Mouse (Mus musculus) kidney, adult 18-20 months (tissue): ENCODE results near the gene Vmn1r23.
"Not testable (repeated sequence)": the region's sequence is repeated elsewhere in the genome, so short reads cannot be mapped to it uniquely, and the experiment has no call there.

Source experiments
- DNase-seq: peaks from one replicate; pipeline ENCODE4 v3.0.0; 2021

Vmn1r23 gene

DNA sequence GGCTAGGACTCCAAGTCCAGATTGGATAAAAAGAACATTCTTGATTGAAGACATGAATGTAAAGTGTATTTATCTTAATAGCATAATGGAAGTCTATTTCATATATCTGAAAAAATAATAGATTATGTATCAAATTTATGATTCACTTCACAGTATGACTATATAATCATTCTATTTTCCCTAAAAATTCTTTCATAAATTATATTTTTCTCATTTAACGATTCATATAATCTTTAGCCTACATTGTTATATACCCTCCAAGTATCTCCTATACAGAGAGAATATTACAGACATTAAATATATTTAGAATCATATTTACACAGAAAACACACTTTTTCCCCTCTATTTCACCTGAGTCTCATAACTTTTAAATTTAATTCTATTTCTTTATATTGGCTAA, at the start of gene Vmn1r23:
Gene Vmn1r23, minus strand, starts transcription at position 101 of the 400 bp plus-strand sequence.
- no peak for DNase-seq

GRCm38 (mm10) chr6:57961403-57961802, 34.8 kb upstream of the Vmn1r23 start, which contains the start of gene Vmn1r24:
Gene Vmn1r24, minus strand, starts transcription at chr6:57961503.
- DNase-seq, result not testable (repeated sequence)

DNA sequence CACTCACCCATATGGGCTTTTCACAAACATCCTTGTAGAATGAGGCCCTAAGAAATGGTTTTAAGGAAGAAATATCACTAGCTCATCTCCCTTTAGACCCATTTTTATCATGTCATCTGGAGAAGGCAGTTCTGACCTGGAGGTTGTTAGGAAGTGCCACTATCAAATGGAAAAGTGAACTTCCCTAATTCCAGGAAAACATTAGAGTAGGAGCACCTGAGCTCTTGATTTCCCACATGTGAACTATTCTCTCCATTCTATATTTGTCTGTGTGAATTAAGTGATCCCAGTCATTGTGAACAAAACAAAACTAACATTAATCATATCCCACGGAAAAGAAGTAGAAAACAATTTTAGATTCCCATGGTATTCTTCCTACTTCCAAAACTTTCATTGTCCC, 18.7 kb downstream of the Vmn1r23 start, which contains the start of gene Vmn1r22:
Gene Vmn1r22, minus strand, starts transcription at position 101 of the 400 bp plus-strand sequence.
- no peak for DNase-seq
